9 mouse cellular contexts compared by ENCODE assay signal in genomic region chr11:89839671-89840327, GRCm38 (mm10).
A peak's percentile ranks its signal among the peaks of the same experiment; 100 is the strongest.
DNase-seq lines count a peak whose midpoint lies in the region; ATAC-seq and TF ChIP-seq lines count a peak whose summit lies in the region.
"Had no signal": no experiment of that assay in that cellular context is flagged by ENCODE, and none has a peak within 500 bp of the region (broad histone marks: within the 10 kb centered on the region; RNA-seq: fewer than 3 reads in every experiment).

No protein-coding gene starts in this region.

- H3K9ac ChIP-seq in kidney, embryonic 16.5 days (replicated peaks; ENCODE audit: low read length) = 0 out of 2 replicates have a peak overlapping the region, but pooled peaks have one; percentile 9
- H3K9ac ChIP-seq in heart, embryonic 14.5 days (ENCODE audit: low read length) = no peak overlapping the region

- peak overlapping the region; percentile 53; the same call in 1 of the 2 replicates for H3K27ac ChIP-seq in kidney, embryonic 16.5 days (ENCODE audit: low read length)
- peak overlapping the region in 1 of 2 experiments; percentile 34; a peak in 1 of 4 replicates for H3K27ac ChIP-seq in heart, embryonic 14.5 days (replicated peaks in 1 of 2; ENCODE audit: control insufficient read depth in 1 of 2, insufficient read depth in 1 of 2, low read depth in 2 of 2, low read length in 2 of 2)

- WGBS in kidney, embryonic 16.5 days = 24% methylated on average over 6 of the region's 6 CpGs
- 21% methylated on average over 6 of the region's 6 CpGs for WGBS in heart, embryonic 14.5 days
- WGBS in lung, adult 2 months = 32% methylated on average over 6 of the region's 6 CpGs

- no peak for DNase-seq in kidney, adult 11 months
- peak; percentile 14 to 39 for DNase-seq in cerebellum, postnatal 25 days
- peak; percentile 5 for DNase-seq in lung, adult 2 months
- DNase-seq in retina, postnatal 1 day = peak; percentile 12
- no peak for DNase-seq in left cerebral cortex, adult 9 months (ENCODE audit: low spot score in 2 of 2)

- ATAC-seq in kidney, embryonic 16.5 days (ENCODE audit: low FRiP score, low TSS enrichment) = peak; percentile 90
- no peak for ATAC-seq in heart, embryonic 14.5 days (ENCODE audit: insufficient number of reproducible peaks, insufficient read depth, low FRiP score, low read depth)
- ATAC-seq in megakaryocyte, adult 5-6 weeks (ENCODE audit: poor library complexity, severe bottlenecking) = no peak
- ATAC-seq: Patski had no signal

- TF ChIP-seq POLR2A in lung, adult 2 months (IDR thresholded peaks at IDR 0.05; ENCODE audit: borderline replicate concordance, extremely low read depth, low read depth, low read length) = no peak

- H3K9me3 ChIP-seq in kidney, embryonic 16.5 days (ENCODE audit: low read length) = no peaks in the 10 kb centered on the region; the same call in 1 of the 2 replicates
- H3K9me3 ChIP-seq in heart, embryonic 14.5 days (ENCODE audit: control insufficient read depth, low read length) = no peaks in the 10 kb centered on the region

- no peak overlapping the region for H3K4me3 ChIP-seq in kidney, embryonic 16.5 days (ENCODE audit: low read length)
- H3K4me3 ChIP-seq in heart, embryonic 14.5 days (ENCODE audit: control insufficient read depth in 1 of 2, insufficient read depth in 1 of 2, low read depth in 1 of 2, low read length in 2 of 2) = no peak overlapping the region
- no peak overlapping the region for H3K4me3 ChIP-seq in lung, adult 2 months (replicated peaks; ENCODE audit: extremely low read depth, low read depth, low read length)

- H3K36me3 ChIP-seq in kidney, embryonic 16.5 days (ENCODE audit: insufficient read depth, low read length) = no peaks in the 10 kb centered on the region
- H3K36me3 ChIP-seq in heart, embryonic 14.5 days (ENCODE audit: control insufficient read depth, insufficient read depth, low read length) = no peaks in the 10 kb centered on the region

- no peak overlapping the region for H3K4me2 ChIP-seq in kidney, embryonic 16.5 days (replicated peaks; ENCODE audit: low read depth, low read length)
- peak overlapping the region; percentile 31 for H3K4me2 ChIP-seq in heart, embryonic 14.5 days (ENCODE audit: low read length)

- TF ChIP-seq CTCF in lung, adult 2 months (IDR thresholded peaks at IDR 0.05; ENCODE audit: insufficient read depth, low read length) = no peak

- no peaks in the 10 kb centered on the region for H3K27me3 ChIP-seq in kidney, embryonic 16.5 days (ENCODE audit: insufficient read depth, low read length)
- no peaks in the 10 kb centered on the region for H3K27me3 ChIP-seq in heart, embryonic 14.5 days (ENCODE audit: control insufficient read depth, insufficient read depth, low read length)

- peaks cover 8% of the 10 kb centered on the region for H3K4me1 ChIP-seq in kidney, embryonic 16.5 days (ENCODE audit: insufficient read depth, low read length)
- H3K4me1 ChIP-seq in heart, embryonic 14.5 days (ENCODE audit: control insufficient read depth in 2 of 2, insufficient read depth in 2 of 2, low read length in 2 of 2) = peaks cover 4 to 10% of the 10 kb centered on the region in 2 experiments
- no peaks in the 10 kb centered on the region for H3K4me1 ChIP-seq in lung, adult 2 months (ENCODE audit: control insufficient read depth, insufficient read depth, low read length)

Comparison
In these comparisons a context has a peak if more than half of its experiments do, and no peak if none do; other contexts are left out.
1. DNase-seq: peak in cerebellum, postnatal 25 days (2 of 2), lung, adult 2 months (single experiment) and retina, postnatal 1 day (single experiment); none in kidney, adult 11 months (single experiment) and left cerebral cortex, adult 9 months (0 of 2).